Mouse (Mus musculus) E14TG2a.4 (cell line): ENCODE measurements around the gene Slc7a14.

Experiments
- CTCF ChIP-seq: conservative IDR thresholded peaks from 2 replicates; pipeline ENCODE4 v1.5.1; 2014; ENCODE audit warnings: low read length
- POU5F1 ChIP-seq: IDR thresholded peaks from 2 replicates; pipeline ENCODE4 v1.6.1; 2014; ENCODE audit warnings: low read length, borderline replicate concordance

- TF ChIP-seq CTCF (no peak), POU5F1 (no peak)
These were observed 18.2 kb upstream of the Slc7a14 start for GRCm38 (mm10) chr3:31328237-31328836.
